Mouse (Mus musculus) midbrain, embryonic 14.5 days (tissue): ENCODE measurements around the gene Uba7. TPM values are rescaled to one million over a fixed set of nuclear protein-coding genes. Genes with fewer than 3 reads are reported as not detected.

Source experiments
- ATAC-seq: fragments of 200-750 bp; cut with Nextera tagmentation; 2 replicates; pipeline ENCODE4 v1.8.0; 2017; ENCODE audit warnings: moderate number of reproducible peaks, moderate library complexity; ENCODE audit not compliant: low FRiP score, low TSS enrichment
- DNase-seq: peaks from one replicate; pipeline ENCODE4 v3.0.0-alpha.2; 2015
- H3K27ac ChIP-seq: fragments of 300-500 bp; sonication (generic); replicated peaks from 2 replicates; pipeline ENCODE4 v1.5.1; 2014; ENCODE audit warnings: mild to moderate bottlenecking, low read depth, low read length, moderate library complexity
- H3K27me3 ChIP-seq: fragments of 300-500 bp; sonication (generic); 2 replicates; pipeline ENCODE4 v1.6.1; 2014; ENCODE audit warnings: low read length, control low read depth, mixed read lengths; ENCODE audit not compliant: control insufficient read depth, insufficient read depth
- H3K36me3 ChIP-seq: fragments of 300-500 bp; sonication (generic); 2 replicates; pipeline ENCODE4 v1.6.1; 2014; ENCODE audit warnings: low read length, control low read depth; ENCODE audit not compliant: control insufficient read depth, insufficient read depth
- H3K4me1 ChIP-seq: fragments of 300-500 bp; sonication (generic); 2 replicates; pipeline ENCODE4 v1.6.1; 2014; ENCODE audit warnings: mild to moderate bottlenecking, antibody characterized with exemption, low read length, control low read depth; ENCODE audit not compliant: control insufficient read depth, insufficient read depth
- H3K4me2 ChIP-seq: fragments of 300-500 bp; sonication (generic); 2 replicates; pipeline ENCODE4 v1.6.1; 2014; ENCODE audit warnings: mild to moderate bottlenecking, low read length, moderate library complexity
- H3K4me3 ChIP-seq: fragments of 300-500 bp; sonication (generic); replicated peaks from 2 replicates; pipeline ENCODE4 v1.5.1; 2014; ENCODE audit warnings: low read depth, low read length
- H3K9ac ChIP-seq: fragments of 300-500 bp; sonication (generic); replicated peaks from 2 replicates; pipeline ENCODE4 v1.6.1; 2014; ENCODE audit warnings: mild to moderate bottlenecking, low read length, moderate library complexity
- H3K9me3 ChIP-seq: fragments of 300-500 bp; sonication (generic); 2 replicates; pipeline ENCODE4 v1.6.1; 2016; ENCODE audit warnings: low read length, control low read depth, mixed read lengths; ENCODE audit not compliant: control insufficient read depth
- WGBS: fragments of 180-500 bp; shearing (Covaris S2); extraction: QIAGEN DNeasy Blood & Tissue Kit; methylation state at CpG from one replicate; pipeline ENCODE4 v1.1.7; 2014; 5-methylcytosine and 5-hydroxymethylcytosine counted together
- polyA plus RNA-seq: library from polyadenylated mRNA; unstranded; fragments of >200 nt; fragmentation: Nextera tagmentation; extraction: Ambion mirVana; gene quantifications from 2 replicates; pipeline ENCODE4 v1.2.1, GENCODE M21; 2014

Gene Uba7
- polyA plus RNA-seq: 2.6 and 5.0 TPM in 2 replicates

DNA sequence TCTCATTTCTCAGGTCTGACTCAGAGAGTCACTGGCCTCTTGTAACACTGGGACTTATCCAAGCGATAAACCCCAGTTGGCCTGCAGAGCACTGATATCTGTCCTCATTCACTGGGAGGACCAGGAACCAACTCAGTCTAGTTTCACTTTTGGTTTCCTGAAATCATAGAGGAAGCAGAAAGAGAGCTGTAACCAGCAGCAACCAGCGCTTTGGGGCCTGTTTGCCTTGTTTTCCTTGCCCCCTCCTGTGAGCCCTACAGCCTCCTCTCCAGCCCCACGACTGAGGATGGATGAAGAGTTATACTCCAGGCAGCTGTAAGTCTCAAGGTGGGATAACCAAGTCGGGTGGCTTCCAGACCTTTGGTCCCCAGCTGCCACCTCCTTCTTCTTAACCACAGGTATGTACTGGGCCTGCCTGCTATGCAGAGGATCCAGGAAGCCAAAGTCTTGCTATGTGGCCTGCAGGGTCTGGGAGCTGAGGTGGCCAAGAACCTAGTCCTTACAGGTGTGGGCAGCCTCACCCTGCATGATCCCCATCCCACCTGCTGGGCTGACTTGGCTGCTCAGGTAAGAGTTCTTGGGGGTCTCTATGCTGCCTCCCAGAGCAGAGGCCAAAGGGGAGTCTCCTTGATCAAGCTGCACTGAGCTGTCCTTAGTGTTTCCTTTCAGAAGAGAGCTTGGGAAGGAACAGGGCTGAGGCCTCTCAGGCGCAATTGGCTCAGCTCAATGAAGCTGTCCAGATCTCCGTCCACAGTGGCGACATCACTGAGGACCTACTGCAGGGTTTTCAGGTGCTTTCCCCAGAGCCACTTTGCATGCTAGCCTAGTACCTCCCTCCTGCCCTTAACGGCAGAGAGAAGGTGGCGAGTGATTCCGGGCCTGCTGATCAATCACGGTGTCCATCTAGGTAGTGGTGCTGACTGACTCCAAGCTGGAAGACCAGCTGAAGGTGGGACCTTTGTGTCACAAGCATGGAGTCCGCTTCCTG, at the start of gene Uba7:
Uba7 (plus strand) TSS at position 107 of the 988 bp plus-strand sequence.
- WGBS: 78% methylated on average over 12 of the region's 12 CpGs

DNA sequence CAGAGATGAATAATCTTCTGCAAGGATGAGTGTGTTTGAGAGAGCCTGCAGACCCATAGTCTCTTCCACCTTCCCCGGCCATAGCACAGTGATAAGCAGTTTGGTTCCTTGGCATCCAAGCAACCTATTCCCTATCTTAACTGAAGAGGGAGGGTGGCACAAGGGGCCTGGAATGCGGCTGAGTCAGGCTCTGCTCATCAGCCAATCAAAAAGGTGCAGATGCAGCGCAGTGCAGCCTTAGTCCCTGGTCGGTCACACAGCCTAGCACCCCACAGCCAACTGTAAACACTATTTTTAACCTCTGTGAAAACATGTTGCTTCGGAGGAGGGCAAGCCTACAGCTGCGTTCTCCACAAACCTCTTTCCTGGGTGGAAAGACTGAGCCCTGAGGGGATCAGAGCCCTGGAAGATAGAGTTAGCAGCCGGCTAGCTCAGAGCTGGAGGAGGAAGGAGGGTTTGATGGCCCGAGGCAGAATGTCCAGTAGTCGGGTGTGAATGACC, 48.3 kb upstream of the Uba7 start:
- peaks cover 18% of the 10 kb centered on the region for H3K4me1 ChIP-seq
- H3K9ac ChIP-seq: no peak overlapping the region
- H3K9me3 ChIP-seq: no peaks in the 10 kb centered on the region
- no peak overlapping the region for H3K4me2 ChIP-seq
- no peak overlapping the region for H3K4me3 ChIP-seq
- H3K36me3 ChIP-seq: no peaks in the 10 kb centered on the region
- DNase-seq: no peak
- ATAC-seq: no peak
- H3K27me3 ChIP-seq: no peaks in the 10 kb centered on the region
- WGBS: 65% methylated on average over 9 of the region's 9 CpGs
- no peak overlapping the region for H3K27ac ChIP-seq

More for the DNA sequence above, at the start of gene Uba7:
- Histone ChIP-seq H3K9me3 (no peaks in the 10 kb centered on the region), H3K27ac (no peak within 1 kb of the TSS), H3K4me1 (no peaks in the 10 kb centered on the region), H3K36me3 (0 out of 2 replicates have a peak, but pooled peaks cover 2% of the 10 kb centered on the region), H3K9ac (no peak within 1 kb of the TSS), H3K4me2 (no peak within 1 kb of the TSS), H3K4me3 (no peak within 1 kb of the TSS), H3K27me3 (no peaks in the 10 kb centered on the region)
- DNase-seq (no peak), ATAC-seq (no peak)

DNA sequence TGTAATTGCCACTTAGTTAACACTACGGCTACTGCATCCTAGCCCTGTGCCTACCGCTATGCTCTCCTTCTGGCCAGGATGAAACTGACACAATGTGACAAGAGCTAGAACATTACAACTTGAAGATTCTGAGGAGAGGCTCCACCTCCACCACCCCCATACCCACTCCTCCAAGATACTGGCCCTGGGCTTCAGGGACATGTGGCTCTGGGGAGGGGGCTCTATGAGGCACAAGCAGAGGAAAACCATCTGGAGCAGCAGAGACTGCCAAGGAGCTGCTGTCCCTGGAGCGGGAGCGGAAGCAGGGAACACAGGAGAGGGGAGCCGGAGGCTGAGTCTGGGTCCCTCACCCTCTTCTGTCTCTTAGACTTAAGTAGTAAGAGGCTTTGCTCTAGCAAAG, 47.6 kb upstream of the Uba7 start:
- Histone ChIP-seq H3K9me3 (no peaks in the 10 kb centered on the region), H3K9ac (no peak overlapping the region), H3K27me3 (no peaks in the 10 kb centered on the region), H3K4me3 (no peak overlapping the region), H3K4me2 (no peak overlapping the region), H3K36me3 (no peaks in the 10 kb centered on the region), H3K4me1 (peaks cover 18% of the 10 kb centered on the region), H3K27ac (no peak overlapping the region)
- DNase-seq (no peak), ATAC-seq (no peak)
- 87% methylated on average over 5 of the region's 5 CpGs for WGBS

DNA sequence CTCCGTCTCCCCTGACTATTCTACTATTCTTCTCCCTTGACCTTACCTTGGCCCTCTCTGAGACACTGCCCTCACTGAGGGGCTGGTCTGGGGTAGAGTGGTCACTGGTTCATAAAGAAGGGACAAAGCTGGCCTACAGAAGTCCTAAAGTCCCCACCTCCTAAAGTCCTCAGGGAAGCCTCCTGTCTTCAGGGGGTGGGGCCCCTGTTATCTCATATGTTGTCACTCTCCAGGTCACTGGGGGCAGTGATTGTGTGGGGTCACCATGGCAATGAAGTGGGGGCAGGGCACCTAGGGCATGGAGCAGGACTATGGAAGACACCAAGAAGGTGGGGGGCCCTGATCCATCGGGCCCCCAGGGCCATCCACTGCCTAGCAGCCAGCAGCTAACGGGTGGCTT, 47.1 kb upstream of the Uba7 start, which contains the start of gene Actl11:
Actl11 (plus strand) TSS at position 301 of the 400 bp plus-strand sequence.
- peaks cover 18% of the 10 kb centered on the region for H3K4me1 ChIP-seq
- no peaks in the 10 kb centered on the region for H3K36me3 ChIP-seq
- H3K9me3 ChIP-seq: no peaks in the 10 kb centered on the region
- H3K27ac ChIP-seq: no peak within 1 kb of the TSS
- 75% methylated on average over 3 of the region's 3 CpGs for WGBS
- DNase-seq: no peak
- ATAC-seq: no peak
- no peak within 1 kb of the TSS for H3K4me3 ChIP-seq
- H3K4me2 ChIP-seq: no peak within 1 kb of the TSS
- H3K27me3 ChIP-seq: no peaks in the 10 kb centered on the region
- no peak within 1 kb of the TSS for H3K9ac ChIP-seq

DNA sequence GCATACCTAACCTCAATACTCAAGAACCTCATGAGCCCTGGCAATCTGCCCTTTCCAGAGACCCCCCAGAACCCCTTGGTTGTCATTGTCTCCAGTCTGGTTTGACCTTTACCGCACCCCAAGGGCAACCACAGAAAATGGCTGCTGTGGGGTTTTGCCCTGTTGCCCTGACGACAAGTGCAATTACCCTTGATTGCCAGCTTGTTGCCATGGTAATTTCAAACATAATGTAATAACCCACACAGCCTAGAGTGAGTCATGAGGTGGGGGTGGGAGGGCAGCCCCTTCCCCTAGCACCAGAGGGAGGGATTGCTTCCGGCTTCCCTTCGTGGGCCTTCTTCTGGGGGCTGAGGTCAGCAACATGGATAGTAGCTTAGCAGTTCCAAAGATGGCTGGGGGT, 43.1 kb upstream of the Uba7 start:
- no peak for DNase-seq
- Histone ChIP-seq H3K4me2 (no peak overlapping the region), H3K27me3 (no peaks in the 10 kb centered on the region), H3K9me3 (no peaks in the 10 kb centered on the region), H3K36me3 (no peaks in the 10 kb centered on the region), H3K4me1 (peaks cover 16% of the 10 kb centered on the region; the same call in 1 of the 2 replicates), H3K9ac (no peak overlapping the region), H3K4me3 (no peak overlapping the region), H3K27ac (no peak overlapping the region)
- no peak for ATAC-seq
- WGBS: 81% methylated on average over 4 of the region's 4 CpGs

DNA sequence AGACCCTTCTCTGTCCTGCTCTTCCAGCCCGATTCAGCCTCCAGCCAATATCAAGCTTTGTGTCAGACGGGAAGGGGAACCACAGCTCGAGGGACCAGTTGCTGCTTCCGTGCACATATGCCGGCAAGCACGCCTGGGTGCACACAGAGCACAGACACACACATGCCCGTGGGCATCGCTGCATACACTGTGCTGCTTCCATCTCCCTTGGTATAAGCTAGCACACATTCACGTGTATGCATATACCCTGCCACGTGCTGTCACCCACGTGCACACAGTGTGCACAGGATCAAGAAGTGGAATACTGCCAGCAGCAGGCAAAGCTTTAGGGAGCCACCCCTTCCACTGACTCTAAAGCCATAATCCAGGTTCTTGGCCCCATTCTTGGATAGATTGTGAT, 41.2 kb upstream of the Uba7 start:
- H3K4me3 ChIP-seq: no peak overlapping the region

DNA sequence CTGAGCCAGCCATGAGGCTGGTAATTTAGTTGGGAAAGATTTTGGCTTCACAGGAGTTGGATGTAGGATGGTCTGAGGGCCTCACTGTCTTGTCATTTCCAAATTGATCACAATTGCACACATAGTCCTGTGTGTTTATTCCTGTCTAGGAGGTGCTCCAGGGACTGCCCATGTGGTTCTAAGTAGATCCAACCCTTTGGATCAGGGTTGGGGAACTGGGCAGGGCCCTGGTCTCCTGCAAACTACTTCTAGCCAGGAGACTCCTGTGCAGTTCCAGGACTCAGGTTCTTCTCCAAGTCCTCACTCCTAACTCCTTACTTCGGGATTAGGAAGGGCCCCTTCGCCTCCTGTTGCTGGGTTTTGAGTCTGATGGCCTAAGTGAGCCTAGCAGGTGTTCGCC, 39.9 kb upstream of the Uba7 start, which contains the start of gene Camkv:
Camkv (plus strand) TSS at position 301 of the 400 bp plus-strand sequence.
- Histone ChIP-seq H3K4me1 (peaks cover 16% of the 10 kb centered on the region; the same call in 1 of the 2 replicates), H3K4me3 (peak within 1 kb of the TSS; percentile 50), H3K9me3 (no peaks in the 10 kb centered on the region), H3K27me3 (no peaks in the 10 kb centered on the region), H3K36me3 (no peaks in the 10 kb centered on the region), H3K9ac (peak within 1 kb of the TSS; percentile 66), H3K27ac (no peak within 1 kb of the TSS), H3K4me2 (peak within 1 kb of the TSS; percentile 86)
- WGBS: 5% methylated on average over 3 of the region's 3 CpGs
- DNase-seq: no peak
- no peak for ATAC-seq

More for the DNA sequence above, 41.2 kb upstream of the Uba7 start:
- Histone ChIP-seq H3K4me2 (no peak overlapping the region), H3K27ac (no peak overlapping the region), H3K4me1 (peaks cover 16% of the 10 kb centered on the region; the same call in 1 of the 2 replicates), H3K9me3 (no peaks in the 10 kb centered on the region), H3K9ac (no peak overlapping the region), H3K27me3 (no peaks in the 10 kb centered on the region), H3K36me3 (no peaks in the 10 kb centered on the region)
- no peak for ATAC-seq
- no peak for DNase-seq
- 86% methylated on average over 11 of the region's 11 CpGs for WGBS

DNA sequence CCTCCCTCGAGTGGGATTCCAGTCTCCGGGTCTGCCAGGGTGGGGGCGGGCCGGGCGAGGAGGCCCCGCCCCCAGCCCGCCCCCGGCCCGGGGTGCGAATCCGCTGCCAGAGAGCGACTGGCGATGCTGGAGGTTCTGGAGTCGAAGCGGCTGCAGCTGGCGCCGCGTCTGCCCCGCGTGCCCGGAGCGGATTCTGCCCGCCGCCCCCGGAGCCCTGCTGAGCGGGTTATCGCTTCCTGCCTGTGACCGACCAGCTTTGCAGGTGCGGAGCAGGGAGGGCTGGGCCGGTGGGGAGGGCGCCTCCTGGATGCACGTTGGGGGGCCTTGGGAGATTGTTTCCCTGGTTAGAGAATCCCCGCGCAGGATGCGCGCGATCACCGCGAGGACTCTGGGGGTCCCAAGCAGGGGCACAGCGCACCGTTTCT, 39.5 kb upstream of the Uba7 start:
- Histone ChIP-seq H3K9ac (peak overlapping the region; percentile 66), H3K4me2 (peak overlapping the region; percentile 86), H3K4me1 (peaks cover 16% of the 10 kb centered on the region; the same call in 1 of the 2 replicates), H3K9me3 (no peaks in the 10 kb centered on the region), H3K27ac (no peak overlapping the region), H3K4me3 (peak overlapping the region; percentile 50), H3K27me3 (no peaks in the 10 kb centered on the region), H3K36me3 (no peaks in the 10 kb centered on the region)
- peak; percentile 66 for DNase-seq
- ATAC-seq: peak; percentile 53; the same call in 1 of the 2 replicates
- under 1% methylated on average over 41 of the region's 41 CpGs for WGBS
